Mouse (Mus musculus) kidney, postnatal 36 days (tissue): ENCODE measurements at regions not wholly inside any gene's neighbourhood (a gene's known extent, or its start where the extent isn't known, plus 50 kb on each side); places are given as distances from the start of the nearest gene placed in this dataset.

Source experiments
- DNase-seq, 2 experiments: peaks; one replicate each; pipeline ENCODE4 v3.0.0; 2021 to 2022; ENCODE audit warnings: mixed read lengths in 2 of 2

- no peak for DNase-seq
Observed at GRCm38 (mm10) chr6:98872334-98872733, 529.8 kb upstream of the Gm765 start.

- no peak for DNase-seq
Observed at GRCm38 (mm10) chr6:98869772-98870171, 527.2 kb upstream of the Gm765 start.

DNA sequence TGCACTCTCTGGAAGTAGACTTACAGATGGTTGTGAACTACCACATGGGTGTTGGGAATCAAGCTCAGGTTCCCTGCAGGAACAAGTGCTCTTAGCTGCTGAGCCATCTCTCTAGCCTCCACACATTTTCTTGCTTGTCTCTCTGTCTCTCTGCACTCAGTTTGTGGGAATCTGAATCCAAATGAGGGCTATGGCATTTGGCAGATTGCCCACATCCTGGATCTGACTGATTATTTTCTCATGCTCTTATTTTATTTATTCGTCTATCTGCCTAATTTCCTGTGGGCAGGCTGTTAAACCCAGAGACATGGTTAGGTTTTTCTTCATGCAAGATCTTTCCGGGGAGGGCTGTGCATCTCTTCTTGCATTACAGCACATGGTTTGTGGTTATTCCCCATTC is 521.8 kb upstream of the Gm765 start:
- DNase-seq, result no peak

- DNase-seq, result no peak
Observed at GRCm38 (mm10) chr6:98855958-98856357, 513.4 kb upstream of the Gm765 start.

- no peak for DNase-seq
Observed at GRCm38 (mm10) chr6:98850906-98851305, 508.4 kb upstream of the Gm765 start.

DNA sequence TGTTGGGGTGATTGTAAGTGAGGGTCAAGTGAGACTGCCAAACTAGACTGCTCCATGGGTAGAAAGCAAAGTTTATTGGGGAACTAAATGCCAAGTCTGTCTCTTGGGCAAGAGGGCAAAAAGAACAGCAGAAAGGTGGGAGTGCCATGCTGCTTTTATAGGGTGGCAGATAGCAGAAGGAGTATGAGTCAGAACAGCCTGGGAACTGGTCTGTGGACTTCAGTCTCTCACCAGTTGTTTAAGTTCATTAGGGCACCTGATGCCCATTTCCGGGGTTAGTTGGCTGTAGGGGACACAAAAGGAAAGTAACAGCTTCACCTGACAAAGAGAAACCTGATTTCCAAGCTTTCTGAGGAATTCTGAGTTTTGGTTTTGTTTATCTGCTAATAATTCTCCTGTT is 506.3 kb upstream of the Gm765 start:
- no peak for DNase-seq

- DNase-seq, result no peak
Observed at GRCm38 (mm10) chr6:98846001-98846695, 503.6 kb upstream of the Gm765 start.

DNA sequence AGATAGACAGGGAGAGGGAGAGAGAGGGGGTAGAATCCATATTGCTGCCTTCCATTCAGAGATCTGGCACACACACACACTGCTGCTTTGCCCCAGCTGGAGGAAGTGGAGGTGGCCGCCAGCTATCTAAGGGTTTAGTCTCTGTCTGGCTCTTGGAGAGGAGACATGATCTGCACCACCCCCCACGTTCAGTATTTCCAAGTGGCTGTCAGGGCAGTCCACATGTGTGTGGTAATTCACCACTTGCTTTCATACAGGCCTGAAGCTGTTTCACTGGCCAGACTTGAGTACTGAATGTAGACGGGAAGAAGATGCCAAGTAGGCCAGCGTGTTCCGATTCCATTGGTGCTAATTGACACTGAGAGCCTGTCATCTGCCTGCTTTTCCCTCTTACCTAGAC is 501.0 kb upstream of the Gm765 start:
- DNase-seq, result no peak

DNA sequence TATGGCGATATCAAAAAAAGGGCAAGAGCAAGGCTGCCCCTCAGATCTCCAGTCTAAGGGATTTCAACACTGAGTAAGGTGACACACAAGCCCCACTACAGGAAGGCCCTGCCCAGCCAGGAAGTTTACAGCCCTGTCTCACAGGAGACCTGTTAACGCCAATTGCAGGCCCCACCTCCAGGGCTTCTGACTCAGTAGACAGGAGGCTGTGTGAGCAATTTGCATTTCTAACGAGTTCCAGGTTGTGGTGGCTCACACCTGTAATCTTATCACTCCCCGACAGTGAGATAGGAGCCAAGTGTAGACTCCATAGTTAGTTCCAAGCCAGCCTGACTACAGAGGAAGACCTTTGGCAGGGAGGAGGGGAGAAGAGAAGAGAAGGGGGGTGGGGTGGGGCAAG is 500.4 kb upstream of the Gm765 start:
- no peak for DNase-seq

DNA sequence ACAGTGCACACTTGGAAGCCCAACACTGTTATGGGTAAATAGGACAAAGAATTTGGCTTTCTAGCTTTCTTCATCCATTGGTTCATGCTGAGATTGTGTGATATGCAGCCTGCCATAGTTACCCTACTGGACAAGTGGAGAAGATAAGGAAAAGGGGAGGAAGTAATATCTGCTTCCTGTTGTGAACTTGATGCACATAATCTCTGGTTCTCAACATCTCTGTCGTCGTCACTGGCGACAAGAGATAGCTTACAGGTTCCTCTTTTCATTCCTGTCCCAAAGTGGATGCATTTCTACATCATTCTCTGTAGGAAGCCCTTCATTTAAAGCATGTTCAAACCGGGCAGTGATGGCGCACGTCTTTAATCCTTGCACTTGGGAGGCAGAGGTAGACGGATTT is 491.4 kb upstream of the Gm765 start:
- no peak for DNase-seq

DNA sequence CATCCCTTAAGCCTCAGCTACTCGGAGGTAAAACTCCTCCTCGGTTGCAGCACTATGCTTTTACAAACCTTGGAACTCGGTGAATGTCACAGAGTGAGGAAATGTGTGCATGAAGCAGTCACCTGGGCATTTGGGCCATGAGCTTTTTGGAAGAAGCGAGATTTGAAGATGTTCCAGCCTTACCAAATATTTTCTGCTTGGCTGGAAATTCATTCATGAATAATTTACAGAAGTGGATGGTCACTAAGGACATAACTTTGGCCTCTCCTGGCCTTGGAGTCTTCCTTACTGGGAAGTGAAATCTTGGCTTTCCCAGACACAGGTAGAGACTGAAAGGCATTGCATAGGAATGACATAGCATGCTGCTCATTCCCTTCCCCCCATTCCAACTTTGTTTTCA is 487.6 kb upstream of the Gm765 start:
- DNase-seq, result peak; percentile 4

- no peak for DNase-seq
Observed at GRCm38 (mm10) chr6:98808046-98808445, 465.5 kb upstream of the Gm765 start.

DNA sequence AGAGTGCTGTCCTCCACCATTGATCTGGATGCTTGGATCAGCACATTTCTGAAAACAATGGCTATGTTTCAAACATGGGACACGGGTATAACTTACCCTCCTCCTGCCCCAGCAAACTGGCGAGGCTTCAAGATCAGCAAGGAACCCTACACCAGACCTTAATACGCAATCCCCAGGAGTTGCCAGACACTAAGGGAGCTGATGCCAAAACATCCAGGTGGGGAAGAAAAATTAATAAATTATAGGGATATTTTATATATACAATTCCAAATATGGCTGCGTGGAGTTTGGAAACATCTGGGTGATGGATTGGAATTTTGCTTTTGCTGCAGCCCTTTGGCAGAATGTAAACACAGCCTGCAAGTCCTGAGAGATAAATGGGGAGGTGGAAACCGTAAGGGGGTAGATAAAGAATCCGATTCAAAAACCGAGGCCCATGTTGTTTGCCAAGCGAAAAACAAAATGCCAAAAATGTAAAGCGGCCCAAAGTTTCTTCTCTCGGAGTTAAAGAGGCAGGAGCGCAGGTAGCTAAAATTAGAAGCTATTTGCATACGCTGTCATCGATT is 460.9 kb upstream of the Gm765 start:
- no peak for DNase-seq

DNA sequence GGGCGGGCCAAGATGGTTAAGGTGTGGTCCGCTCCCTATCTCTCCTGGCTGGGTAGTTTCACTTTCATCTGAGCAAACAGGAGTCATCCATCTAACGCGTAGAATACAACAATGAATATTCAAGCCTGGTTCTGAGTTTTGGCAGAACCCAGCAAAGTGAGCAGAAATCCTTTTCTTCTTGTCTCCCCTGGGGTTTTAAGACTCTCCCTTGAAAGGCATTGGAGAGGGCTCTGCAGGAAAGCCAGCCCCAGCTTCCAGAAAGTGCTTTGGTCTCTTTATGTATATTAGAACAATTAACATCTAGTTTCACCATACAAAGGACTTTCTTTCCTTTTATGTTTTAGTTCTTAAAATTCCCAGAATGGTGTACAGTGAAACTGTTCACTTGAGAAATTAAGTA is 458.5 kb upstream of the Gm765 start:
- no peak for DNase-seq

DNA sequence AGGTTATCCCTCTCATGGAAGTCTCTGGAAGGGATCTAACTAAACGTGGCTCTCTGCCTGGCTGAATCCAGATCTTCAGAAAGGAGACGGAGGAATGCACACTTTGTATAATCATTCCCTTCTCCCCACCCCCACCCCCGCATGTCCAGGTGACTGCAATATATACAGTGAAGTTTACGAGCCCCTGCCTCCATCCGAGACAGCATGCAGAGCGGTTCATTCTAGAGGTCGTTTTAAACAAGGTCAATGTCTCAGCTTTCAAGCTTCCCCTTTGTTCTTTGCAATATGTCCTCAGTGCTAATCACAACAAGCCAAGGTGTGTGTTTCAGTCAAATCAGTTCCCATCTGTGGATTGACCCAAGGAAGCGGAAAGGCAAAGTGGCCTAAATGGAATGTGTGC is 457.5 kb upstream of the Gm765 start:
- DNase-seq, result no peak

DNA sequence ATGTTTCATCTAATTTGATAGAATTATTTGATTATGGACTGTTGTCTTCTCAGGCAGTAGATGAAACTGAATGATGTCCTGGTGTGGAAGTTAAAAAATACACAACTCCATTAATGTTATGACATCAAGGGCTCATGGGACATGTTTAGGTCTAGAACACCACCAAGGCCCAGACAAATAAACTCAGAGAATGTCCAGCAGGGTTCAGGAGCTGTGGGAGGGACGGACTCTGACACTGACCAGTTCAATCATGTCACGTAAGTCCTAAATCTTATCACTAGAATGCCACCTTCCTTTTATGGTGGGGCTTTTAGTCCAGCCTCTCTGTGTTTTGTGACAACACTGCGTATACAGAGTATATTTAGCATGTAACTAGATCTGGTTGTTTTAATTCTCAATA is 455.2 kb upstream of the Gm765 start:
- no peak for DNase-seq

GRCm38 (mm10) chr6:98797373-98797772 is 454.8 kb upstream of the Gm765 start:
- DNase-seq, result peak in 1 of 2 experiments; percentile 5

- no peak for DNase-seq
Observed at GRCm38 (mm10) chr6:98796666-98797065, 454.1 kb upstream of the Gm765 start.

DNA sequence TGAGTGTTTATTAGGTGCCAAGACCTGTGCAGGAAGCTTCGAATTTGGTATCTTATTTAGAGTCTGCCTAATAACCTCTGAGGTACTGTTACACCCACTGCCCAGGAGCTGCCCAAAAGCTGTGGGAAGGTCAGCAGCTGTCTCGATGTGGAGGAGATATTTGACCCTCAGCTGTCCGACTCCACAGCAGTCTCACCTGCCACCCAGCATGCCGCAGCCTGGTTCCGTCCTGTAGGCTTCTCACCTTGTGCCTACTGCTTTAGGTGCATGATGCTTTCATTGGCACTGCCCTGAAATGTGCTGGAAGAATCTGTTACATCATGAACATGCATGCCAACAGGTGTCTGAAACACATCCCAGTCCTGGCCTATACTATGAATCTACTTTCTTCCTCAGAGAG is 444.9 kb upstream of the Gm765 start:
- DNase-seq, result no peak

GRCm38 (mm10) chr6:98782074-98782473 is 439.5 kb upstream of the Gm765 start:
- DNase-seq, result no peak

DNA sequence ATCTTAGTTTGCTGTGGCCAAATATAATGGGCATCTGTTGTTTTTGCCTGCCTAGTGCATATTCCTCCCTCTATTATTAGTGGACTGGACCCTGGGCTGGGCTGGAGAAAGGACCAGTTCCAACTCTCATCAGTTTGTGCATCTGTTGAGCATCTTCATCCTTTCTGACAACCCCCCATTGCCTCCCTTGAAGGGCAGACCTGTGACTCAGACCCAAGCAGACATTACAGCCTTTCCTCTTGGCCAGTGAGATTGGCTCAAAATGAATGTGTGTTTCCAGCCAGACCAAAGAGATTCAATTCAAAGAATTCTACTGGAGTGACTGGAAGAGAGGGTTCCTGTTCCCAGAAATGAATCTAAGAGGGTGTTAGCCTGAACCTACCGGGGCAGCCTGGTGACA is 433.2 kb upstream of the Gm765 start:
- DNase-seq, result no peak

- DNase-seq, result no peak
Observed at GRCm38 (mm10) chr6:98769999-98770398, 427.4 kb upstream of the Gm765 start.

GRCm38 (mm10) chr6:98769322-98769721 is 426.8 kb upstream of the Gm765 start:
- DNase-seq, result no peak

- DNase-seq, result no peak
Observed at GRCm38 (mm10) chr6:98767858-98768336, 425.3 kb upstream of the Gm765 start.

DNA sequence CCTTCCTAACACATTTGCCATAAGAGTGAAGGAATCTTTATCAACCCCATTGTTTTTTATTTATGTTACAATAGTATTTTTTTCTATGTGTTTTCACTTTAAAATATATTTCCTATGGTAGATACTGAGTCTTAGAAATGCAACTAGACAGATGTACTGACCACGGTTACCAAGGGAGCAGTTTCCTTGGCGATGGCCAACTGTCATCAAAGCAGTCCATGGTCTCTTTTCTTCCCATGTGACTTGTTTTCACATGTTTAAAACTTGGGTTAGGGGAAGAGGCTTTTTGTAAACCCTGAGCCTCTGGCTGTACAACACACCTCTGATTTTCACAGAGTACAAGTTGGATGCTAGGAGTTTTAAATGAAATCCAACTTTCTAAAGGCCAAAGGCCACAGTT is 411.9 kb upstream of the Gm765 start:
- no peak for DNase-seq
